Mouse (Mus musculus) heart, postnatal 0 days (tissue): ENCODE measurements at regions not wholly inside any gene's neighbourhood (a gene's known extent, or its start where the extent isn't known, plus 50 kb on each side); places are given as distances from the start of the nearest gene placed in this dataset.

ENCODE experiments used
- CTCF ChIP-seq: IDR thresholded peaks from 2 replicates; pipeline ENCODE4 v1.5.1; 2016; ENCODE audit warnings: antibody characterized with exemption, control low read depth, low read depth
- EP300 ChIP-seq: IDR thresholded peaks from 2 replicates; pipeline ENCODE4 v1.6.1; 2016; ENCODE audit warnings: antibody characterized with exemption, low read depth

DNA sequence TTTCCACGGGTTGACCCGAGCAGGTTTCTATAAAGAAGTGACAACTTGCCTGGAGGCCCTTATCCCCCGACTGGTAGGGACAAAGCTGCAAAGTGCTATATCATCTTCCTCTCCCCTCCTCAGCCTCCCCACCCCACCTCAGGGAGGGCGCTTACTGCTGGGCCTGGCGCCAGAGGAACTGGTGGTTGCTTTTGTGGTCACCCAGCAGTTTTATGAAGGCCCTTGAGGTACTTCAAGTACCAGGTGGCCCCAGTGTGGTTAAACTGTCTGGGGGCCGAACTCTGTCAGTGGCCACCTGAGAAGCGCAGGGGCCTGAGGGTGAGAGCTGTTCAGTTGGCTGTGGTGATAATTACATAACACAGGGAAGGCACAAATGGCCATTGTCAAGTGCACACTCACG, 340.0 kb upstream of the 3110018I06Rik start:
- TF ChIP-seq CTCF, result no peak
- TF ChIP-seq EP300, result no peak
